Mouse (Mus musculus): ENCODE data around the gene Hnrnpa3.
"Not testable (repeated sequence)": the region's sequence is repeated elsewhere in the genome, so short reads cannot be mapped to it uniquely, and the experiment has no call there.

The Hnrnpa3 gene

GRCm38 (mm10) chr2:75637055-75637304 is 22.1 kb upstream of the Hnrnpa3 start:
- DNase-seq (ENCODE audit: low read depth), result not testable (repeated sequence)

- DNase-seq (ENCODE audit: low read depth), result no peak
Observed at GRCm38 (mm10) chr2:75637361-75637760, 21.7 kb upstream of the Hnrnpa3 start.

- not testable (repeated sequence) for DNase-seq (ENCODE audit: low read depth)
Observed at GRCm38 (mm10) chr2:75637822-75638221, 21.2 kb upstream of the Hnrnpa3 start.

- DNase-seq (ENCODE audit: low read depth), result not testable (repeated sequence)
Observed at GRCm38 (mm10) chr2:75639535-75639934, 19.5 kb upstream of the Hnrnpa3 start.

- DNase-seq (ENCODE audit: low read depth), result not testable (repeated sequence)
Observed at GRCm38 (mm10) chr2:75642312-75642711, 16.7 kb upstream of the Hnrnpa3 start.

- DNase-seq (ENCODE audit: low read depth), result no peak
Observed at GRCm38 (mm10) chr2:75642795-75643550, 16.1 kb upstream of the Hnrnpa3 start.

- no peak for DNase-seq (ENCODE audit: low read depth)
Observed at GRCm38 (mm10) chr2:75643950-75644349, 15.1 kb upstream of the Hnrnpa3 start.

GRCm38 (mm10) chr2:75645251-75645650 is 13.8 kb upstream of the Hnrnpa3 start:
- DNase-seq (ENCODE audit: low read depth), result no peak

- no peak for DNase-seq (ENCODE audit: low read depth)
Observed at GRCm38 (mm10) chr2:75650437-75650836, 8.6 kb upstream of the Hnrnpa3 start.

GRCm38 (mm10) chr2:75653150-75653549 is 5.9 kb upstream of the Hnrnpa3 start:
- no peak for DNase-seq (ENCODE audit: low read depth)

- DNase-seq (ENCODE audit: low read depth), result no peak
Observed at GRCm38 (mm10) chr2:75654679-75655078, 4.4 kb upstream of the Hnrnpa3 start.

GRCm38 (mm10) chr2:75656924-75657323 is 2.1 kb upstream of the Hnrnpa3 start:
- no peak for DNase-seq (ENCODE audit: low read depth)

- no peak for DNase-seq (ENCODE audit: low read depth)
Observed at GRCm38 (mm10) chr2:75657907-75658691, 962 bp upstream of the Hnrnpa3 start.

- no peak for DNase-seq (ENCODE audit: low read depth)
Observed at GRCm38 (mm10) chr2:75659629-75659960, 534 bp downstream of the Hnrnpa3 start.

- DNase-seq (ENCODE audit: low read depth), result no peak
Observed at GRCm38 (mm10) chr2:75660255-75660948, 1.3 kb downstream of the Hnrnpa3 start.

GRCm38 (mm10) chr2:75661106-75661505 is 2.0 kb downstream of the Hnrnpa3 start:
- no peak for DNase-seq (ENCODE audit: low read depth)

- DNase-seq (ENCODE audit: low read depth), result no peak
Observed at GRCm38 (mm10) chr2:75669491-75670445, 10.7 kb downstream of the Hnrnpa3 start.

- no peak for DNase-seq (ENCODE audit: low read depth)
Observed at GRCm38 (mm10) chr2:75670446-75671336, 11.6 kb downstream of the Hnrnpa3 start.

- no peak for DNase-seq (ENCODE audit: low read depth)
Observed at GRCm38 (mm10) chr2:75671337-75671660, 12.2 kb downstream of the Hnrnpa3 start.

- DNase-seq (ENCODE audit: low read depth), result no peak
Observed at GRCm38 (mm10) chr2:75672561-75672960, 13.5 kb downstream of the Hnrnpa3 start.

GRCm38 (mm10) chr2:75676567-75676966 is 17.5 kb downstream of the Hnrnpa3 start:
- DNase-seq (ENCODE audit: low read depth), result no peak

Data from c-Kit-positive CD71-positive TER-119-negative erythroid progenitor cells, embryonic 14.5 days (primary cell).